ENCODE assay signal across 8 mouse cellular contexts in the genomic region with DNA sequence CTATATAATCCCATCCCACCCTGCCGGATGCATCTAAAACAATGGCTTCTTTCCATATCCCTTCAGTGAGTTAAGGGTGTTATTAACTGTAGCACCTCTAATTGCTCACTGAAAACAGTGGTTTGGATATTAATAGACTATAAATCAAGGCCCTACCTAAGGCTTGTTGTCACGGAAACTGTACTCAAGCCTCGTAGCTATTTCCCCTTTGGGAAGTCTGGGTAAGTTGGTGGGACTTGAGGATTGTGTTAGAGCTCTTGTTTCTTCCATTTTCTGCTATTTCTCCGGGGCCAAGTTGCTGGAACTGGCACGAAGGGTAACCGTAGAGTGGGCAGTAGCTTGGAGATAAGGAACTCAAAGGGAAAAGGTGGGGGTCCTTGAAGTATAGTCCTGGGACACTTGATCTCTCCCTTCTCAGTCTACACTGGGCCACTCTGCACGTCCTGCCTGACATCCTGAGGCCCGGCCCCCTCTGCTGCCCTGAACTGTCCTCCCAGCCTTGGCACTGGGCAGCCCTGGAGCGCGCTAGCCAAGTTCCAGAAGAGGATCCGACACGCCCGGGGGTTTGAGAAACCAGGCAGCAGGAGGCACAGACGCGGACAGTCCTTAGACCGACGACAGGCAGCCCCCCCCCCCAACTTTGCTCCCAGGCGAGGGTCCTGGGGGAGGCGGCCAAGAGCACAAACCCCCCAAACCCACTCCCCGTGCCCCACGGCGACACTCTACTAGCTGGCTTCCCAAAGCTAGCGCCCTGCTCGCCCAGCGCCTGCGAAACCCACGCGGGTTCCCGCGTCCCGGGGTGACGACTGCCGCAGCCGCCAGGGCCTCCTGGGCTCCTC. TPM values are rescaled to one million over a fixed set of nuclear protein-coding genes. Genes with fewer than 3 reads are reported as not detected.
DNase-seq lines count a peak whose midpoint lies in the region; ATAC-seq and TF ChIP-seq lines count a peak whose summit lies in the region.

No protein-coding gene starts in this region.

- H3K4me2 ChIP-seq in hindbrain, postnatal 0 days (ENCODE audit: low read depth, low read length), result peak overlapping the region; percentile 99
- H3K4me2 ChIP-seq in midbrain, embryonic 15.5 days, result peak overlapping the region; percentile 98

- H3K36me3 ChIP-seq in hindbrain, postnatal 0 days (ENCODE audit: insufficient read depth, low read length), result no peaks in the 10 kb centered on the region
- H3K36me3 ChIP-seq in midbrain, embryonic 15.5 days (replicated peaks), result no peaks in the 10 kb centered on the region

- H3K9ac ChIP-seq in hindbrain, postnatal 0 days (replicated peaks; ENCODE audit: low read length), result peak overlapping the region; percentile 94
- H3K9ac ChIP-seq in midbrain, embryonic 15.5 days, result peak overlapping the region; percentile 82

- H3K4me1 ChIP-seq in hindbrain, postnatal 0 days (ENCODE audit: insufficient read depth, low read length), result no peaks in the 10 kb centered on the region
- peaks cover 20% of the 10 kb centered on the region for H3K4me1 ChIP-seq in midbrain, embryonic 15.5 days

- peak overlapping the region; percentile 89 for H3K27ac ChIP-seq in hindbrain, postnatal 0 days
- H3K27ac ChIP-seq in midbrain, embryonic 15.5 days, result no peak overlapping the region

- no peaks in the 10 kb centered on the region for H3K9me3 ChIP-seq in hindbrain, postnatal 0 days (ENCODE audit: low read length)
- no peaks in the 10 kb centered on the region for H3K9me3 ChIP-seq in midbrain, embryonic 15.5 days

- intact Hi-C loops in gastrocnemius, postnatal 14 days (cut with DNase I; ENCODE audit: low total_unique reads), result no loop called here

- H3K4me3 ChIP-seq in hindbrain, postnatal 0 days (ENCODE audit: low read length), result peak overlapping the region; percentile 86
- H3K4me3 ChIP-seq in midbrain, embryonic 15.5 days, result peak overlapping the region; percentile 87

- TF ChIP-seq CTCF in hindbrain, postnatal 0 days (IDR thresholded peaks at IDR 0.05; ENCODE audit: low read depth), result no peak

- peak; percentile 51 for DNase-seq in retina, embryonic 14.5 days (ENCODE audit: low spot score)
- DNase-seq in retina, postnatal 1 day, result no peak
- peak; percentile 82 for DNase-seq in cerebellum, postnatal 36 days
- peak; percentile 85 for DNase-seq in gastrocnemius, postnatal 14 days
- DNase-seq in hindbrain, postnatal 0 days (ENCODE audit: low spot score), result peak; percentile 50
- DNase-seq in liver, result peak; percentile 78
- peak; percentile 21 for DNase-seq in testis, postnatal 14 days (ENCODE audit: low spot score)

- WGBS in hindbrain, postnatal 0 days, result 6% methylated on average over 20 of the region's 34 CpGs
- 4% methylated on average over 33 of the region's 34 CpGs for WGBS in midbrain, embryonic 15.5 days

- H3K27me3 ChIP-seq in hindbrain, postnatal 0 days (ENCODE audit: insufficient read depth, low read length), result no peaks in the 10 kb centered on the region
- peaks cover 18% of the 10 kb centered on the region for H3K27me3 ChIP-seq in midbrain, embryonic 15.5 days (replicated peaks)

- ATAC-seq in hindbrain, postnatal 0 days, result peak; percentile 46
- ATAC-seq in midbrain, embryonic 15.5 days (replicated peaks), result peak; percentile 70

RNA-seq across cellular contexts. Expression of a gene that starts 1.2 kb away (rescaled TPM):
- total RNA-seq in gastrocnemius, postnatal 14 days (2021), result 10 to 100 TPM; 88.9 to 93.1 TPM
- 45.4 and 50.1 TPM in 2 replicates for total RNA-seq in hindbrain, postnatal 0 days (2014; rRNA removed)
- 5.5 and 5.8 TPM in 2 replicates for polyA plus RNA-seq in hindbrain, postnatal 0 days (2015; fragmentation: Nextera tagmentation; extraction: Ambion mirVana)
- polyA plus RNA-seq in midbrain, embryonic 15.5 days (2015; fragmentation: Nextera tagmentation; extraction: Ambion mirVana), result 3.5 and 3.6 TPM in 2 replicates

RNA-seq across cellular contexts. Expression of a gene that starts 56.2 kb away (rescaled TPM):
- total RNA-seq in gastrocnemius, postnatal 14 days (2021), result 10 to 100 TPM; 58.5 to 63.0 TPM
- total RNA-seq in hindbrain, postnatal 0 days (2014; rRNA removed), result 46.8 and 51.0 TPM in 2 replicates
- 137 and 164 TPM in 2 replicates for polyA plus RNA-seq in hindbrain, postnatal 0 days (2015; fragmentation: Nextera tagmentation; extraction: Ambion mirVana)
- 127 and 131 TPM in 2 replicates for polyA plus RNA-seq in midbrain, embryonic 15.5 days (2015; fragmentation: Nextera tagmentation; extraction: Ambion mirVana)

RNA-seq across cellular contexts. Expression of a gene that starts 56.2 kb away (rescaled TPM):
- 10 to 100 TPM; 16.1 to 20.0 TPM for total RNA-seq in gastrocnemius, postnatal 14 days (2021)
- total RNA-seq in hindbrain, postnatal 0 days (2014; rRNA removed), result 31.3 and 33.2 TPM in 2 replicates
- 35.0 and 36.2 TPM in 2 replicates for polyA plus RNA-seq in hindbrain, postnatal 0 days (2015; fragmentation: Nextera tagmentation; extraction: Ambion mirVana)
- polyA plus RNA-seq in midbrain, embryonic 15.5 days (2015; fragmentation: Nextera tagmentation; extraction: Ambion mirVana), result 43.5 and 44.3 TPM in 2 replicates
